Mouse (Mus musculus) spleen, adult 2 months (tissue): ENCODE data around the gene Prkn. TPM values are rescaled to one million over a fixed set of nuclear protein-coding genes. Genes with fewer than 3 reads are reported as not detected.

ENCODE experiments used
- DNase-seq, 2 experiments: peaks; one replicate each; pipeline versions ENCODE4 v3.0.0 to v3.0.0-alpha.2; 2012 to 2021; ENCODE audit warnings: low spot score in 2 of 2, low read depth in 1 of 2
- H3K27ac ChIP-seq: fragments of 200-500 bp; 2 replicates; pipeline ENCODE4 v1.5.1; 2012; ENCODE audit warnings: low read length, inconsistent platforms; ENCODE audit not compliant: insufficient read depth
- H3K27me3 ChIP-seq: fragments of 200-500 bp; 2 replicates; pipeline ENCODE4 v1.6.1; 2012; ENCODE audit warnings: mild to moderate bottlenecking, moderate library complexity, low read length, inconsistent platforms; ENCODE audit not compliant: control insufficient read depth, insufficient read depth
- H3K36me3 ChIP-seq: fragments of 200-500 bp; 2 replicates; pipeline ENCODE4 v1.6.1; 2012; ENCODE audit warnings: mild to moderate bottlenecking, low read length, inconsistent platforms; ENCODE audit not compliant: control insufficient read depth, insufficient read depth
- H3K4me1 ChIP-seq: fragments of 200-500 bp; 2 replicates; pipeline ENCODE4 v1.6.1; 2011; ENCODE audit warnings: inconsistent platforms; ENCODE audit not compliant: control insufficient read depth, insufficient read depth, insufficient read length
- H3K4me3 ChIP-seq: fragments of 200-500 bp; 2 replicates; pipeline ENCODE4 v1.5.1; 2011; ENCODE audit warnings: mild to moderate bottlenecking, inconsistent platforms; ENCODE audit not compliant: insufficient read depth, insufficient read length; ENCODE audit errors: extremely low read depth
- CTCF ChIP-seq: fragments of 200-500 bp; IDR thresholded peaks from 2 replicates; pipeline ENCODE4 v1.5.1; 2011; ENCODE audit warnings: mild to moderate bottlenecking, inconsistent platforms; ENCODE audit not compliant: insufficient read depth, insufficient read length, insufficient replicate concordance; ENCODE audit errors: extremely low read depth
- POLR2A ChIP-seq: fragments of 200-500 bp; IDR thresholded peaks from 2 replicates; pipeline ENCODE4 v1.6.1; 2011; ENCODE audit warnings: low read depth, low read length, inconsistent platforms
- whole genome bisulfite sequencing: fragments of 180-500 bp; shearing (Covaris S2); methylation state at CpG from one replicate; pipeline ENCODE4 v1.1.7; 2018; 5-methylcytosine and 5-hydroxymethylcytosine counted together
- polyA plus RNA-seq: library from polyadenylated mRNA; depleted of rRNA; stranded (reverse); fragments of >200 nt; gene quantifications from 2 replicates; pipeline ENCODE4 v1.2.3, GENCODE M21; 2012

Prkn gene
- polyA plus RNA-seq, 1 experiment, result 0.72 TPM

- no peaks in the 10 kb centered on the region for H3K4me1 ChIP-seq
- H3K4me3 ChIP-seq, result no peak overlapping the region
- no peaks in the 10 kb centered on the region for H3K27me3 ChIP-seq
- 88% methylated on average over 6 of the region's 6 CpGs for WGBS
- TF ChIP-seq POLR2A (no peak), CTCF (no peak)
- no peak overlapping the region for H3K27ac ChIP-seq
- no peak for DNase-seq
- no peaks in the 10 kb centered on the region for H3K36me3 ChIP-seq
These were observed 409.0 kb downstream of the Prkn start for GRCm38 (mm10) chr17:11249216-11249615.

GRCm38 (mm10) chr17:11260663-11261062 is 420.5 kb downstream of the Prkn start:
- 90% methylated on average over 8 of the region's 8 CpGs for WGBS
- H3K4me1 ChIP-seq, result no peaks in the 10 kb centered on the region
- no peak overlapping the region for H3K4me3 ChIP-seq
- DNase-seq, result no peak
- no peaks in the 10 kb centered on the region for H3K36me3 ChIP-seq
- H3K27me3 ChIP-seq, result no peaks in the 10 kb centered on the region
- TF ChIP-seq CTCF (no peak), POLR2A (no peak)
- H3K27ac ChIP-seq, result no peak overlapping the region

- Histone ChIP-seq H3K27me3 (no peaks in the 10 kb centered on the region), H3K4me1 (no peaks in the 10 kb centered on the region), H3K36me3 (no peaks in the 10 kb centered on the region), H3K4me3 (no peak overlapping the region), H3K27ac (no peak overlapping the region)
- TF ChIP-seq POLR2A, result no peak
- no peak for TF ChIP-seq CTCF
- WGBS, result 86% methylated on average over 5 of the region's 5 CpGs
- no peak for DNase-seq
These were observed 421.5 kb downstream of the Prkn start for GRCm38 (mm10) chr17:11261679-11262078.

- no peak for TF ChIP-seq POLR2A
- WGBS, result 85% methylated on average over 4 of the region's 4 CpGs
- Histone ChIP-seq H3K4me1 (no peaks in the 10 kb centered on the region), H3K27me3 (no peaks in the 10 kb centered on the region), H3K27ac (no peak overlapping the region), H3K4me3 (no peak overlapping the region), H3K36me3 (no peaks in the 10 kb centered on the region)
- no peak for DNase-seq
These were observed 427.8 kb downstream of the Prkn start for GRCm38 (mm10) chr17:11267951-11268350.

GRCm38 (mm10) chr17:11270179-11270578 is 430.0 kb downstream of the Prkn start:
- 76% methylated on average over 4 of the region's 4 CpGs for WGBS
- no peaks in the 10 kb centered on the region for H3K36me3 ChIP-seq
- no peaks in the 10 kb centered on the region for H3K4me1 ChIP-seq
- H3K27me3 ChIP-seq, result no peaks in the 10 kb centered on the region
- no peak overlapping the region for H3K27ac ChIP-seq
- TF ChIP-seq POLR2A (no peak), CTCF (no peak)
- no peak for DNase-seq
- no peak overlapping the region for H3K4me3 ChIP-seq

- Histone ChIP-seq H3K27me3 (no peaks in the 10 kb centered on the region), H3K4me1 (no peaks in the 10 kb centered on the region), H3K27ac (no peak overlapping the region), H3K36me3 (no peaks in the 10 kb centered on the region), H3K4me3 (no peak overlapping the region)
- DNase-seq, result no peak
- TF ChIP-seq CTCF (no peak), POLR2A (no peak)
These were observed 431.7 kb downstream of the Prkn start for GRCm38 (mm10) chr17:11271876-11272275.

GRCm38 (mm10) chr17:11284246-11284645 is 444.1 kb downstream of the Prkn start:
- no peak overlapping the region for H3K4me3 ChIP-seq
- H3K36me3 ChIP-seq, result no peaks in the 10 kb centered on the region
- TF ChIP-seq CTCF (no peak), POLR2A (no peak)
- H3K27me3 ChIP-seq, result no peaks in the 10 kb centered on the region
- H3K4me1 ChIP-seq, result no peaks in the 10 kb centered on the region
- 78% methylated on average over 4 of the region's 4 CpGs for WGBS
- DNase-seq, result no peak
- no peak overlapping the region for H3K27ac ChIP-seq

- Histone ChIP-seq H3K4me3 (no peak overlapping the region), H3K36me3 (no peaks in the 10 kb centered on the region), H3K27me3 (no peaks in the 10 kb centered on the region), H3K4me1 (no peaks in the 10 kb centered on the region), H3K27ac (no peak overlapping the region)
- TF ChIP-seq CTCF (no peak), POLR2A (no peak)
- no peak for DNase-seq
- WGBS, result 74% methylated on average over 3 of the region's 3 CpGs
These were observed 450.0 kb downstream of the Prkn start for GRCm38 (mm10) chr17:11290183-11290582.
